Mouse (Mus musculus): ENCODE measurements around the gene Fgf15. TPM values are rescaled to one million over a fixed set of nuclear protein-coding genes. Genes with fewer than 3 reads are reported as not detected.

Fgf15 gene
- total and polyA plus RNA-seq, 3 experiments = 16.6 to 19.1 TPM; not detected in 1

DNA sequence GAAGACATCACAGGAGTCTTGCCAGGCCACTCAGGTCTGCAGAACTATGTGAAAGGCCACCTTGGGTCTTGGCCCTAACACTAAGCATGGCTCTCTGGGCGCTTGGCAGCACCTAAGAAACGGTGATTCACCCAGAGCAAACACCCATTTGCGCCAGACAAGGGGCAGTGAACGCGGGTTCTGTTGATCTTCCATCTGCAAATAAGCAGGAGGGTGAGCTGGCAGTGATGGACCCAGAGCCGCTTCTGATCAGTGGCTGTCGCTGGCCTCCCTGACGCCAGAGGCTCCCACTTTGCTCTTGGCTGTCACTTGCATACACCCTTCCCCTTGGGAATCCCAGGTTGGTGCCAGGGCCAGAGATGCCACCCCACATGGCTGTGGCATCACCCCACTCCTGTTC is 33.2 kb downstream of the Fgf15 start:
- TF ChIP-seq CHD1 (IDR thresholded peaks at IDR 0.05; ENCODE audit: low read depth, low read length) (no peak), SIN3A (IDR thresholded peaks at IDR 0.05; ENCODE audit: low read length) (no peak), RAD21 (IDR thresholded peaks at IDR 0.05; ENCODE audit: low read depth, low read length) (no peak)
- Histone ChIP-seq H3K27me3 (ENCODE audit: control insufficient read depth in 1 of 2, insufficient read depth in 2 of 2, low read length in 2 of 2) (no peaks in the 10 kb centered on the region), H3K4me3 (ENCODE audit: control insufficient read depth in 1 of 2, insufficient read depth in 1 of 2, low read depth in 2 of 2, low read length in 2 of 2) (no peak overlapping the region), H3K9me3 (replicated peaks; ENCODE audit: insufficient read depth, low read length) (no peaks in the 10 kb centered on the region), H3K4me1 (ENCODE audit: control insufficient read depth in 1 of 2, insufficient read depth in 2 of 2, low read length in 2 of 2) (no peaks in the 10 kb centered on the region), H3K27ac (ENCODE audit: control insufficient read depth, low read depth, low read length) (no peak overlapping the region), H3K79me2 (ENCODE audit: control insufficient read depth, insufficient read depth, low read length, poor library complexity) (no peaks in the 10 kb centered on the region), H3K36me3 (ENCODE audit: control insufficient read depth in 1 of 2, insufficient read depth in 2 of 2, low read length in 2 of 2) (no peaks in the 10 kb centered on the region), H3K9ac (ENCODE audit: control insufficient read depth, low read depth, low read length, poor library complexity, severe bottlenecking) (no peak overlapping the region)
- DNase-seq (ENCODE audit: low read depth, low spot score) = no peak

DNA sequence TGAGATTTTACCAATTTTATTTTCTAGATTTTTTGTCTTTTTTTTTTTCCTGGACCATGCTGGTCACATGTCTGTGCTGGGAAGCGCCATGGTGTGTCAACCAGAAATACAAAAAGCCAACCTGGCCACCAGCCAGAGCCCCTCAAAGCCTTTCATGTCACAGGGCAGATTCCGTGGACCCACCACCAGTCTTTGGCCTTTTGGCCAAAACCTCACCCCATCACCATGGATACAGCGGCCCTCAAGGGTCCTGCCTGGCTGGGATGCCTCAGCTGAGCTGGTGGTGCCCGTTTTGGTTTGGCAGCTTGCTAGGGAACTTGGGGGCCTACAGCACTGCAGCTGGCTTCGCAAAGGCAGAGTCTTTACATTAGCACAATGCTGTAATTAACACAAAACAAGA is 33.6 kb downstream of the Fgf15 start:
- TF ChIP-seq CTCF (IDR thresholded peaks at IDR 0.05 in 2 of 3, conservative IDR thresholded peaks at IDR 0.05 in 1 of 3; ENCODE audit: control insufficient read depth in 1 of 3, insufficient read depth in 1 of 3, low read depth in 2 of 3, low read length in 3 of 3, poor library complexity in 1 of 3, severe bottlenecking in 1 of 3) (no peak), CHD1 (IDR thresholded peaks at IDR 0.05; ENCODE audit: low read depth, low read length) (no peak), ELF1 (IDR thresholded peaks at IDR 0.05; ENCODE audit: low read depth, low read length) (no peak), ZC3H11A (IDR thresholded peaks at IDR 0.05; ENCODE audit: low read depth, low read length) (no peak)
- Histone ChIP-seq H3K4me1 (ENCODE audit: control insufficient read depth in 1 of 2, insufficient read depth in 2 of 2, low read length in 2 of 2) (no peaks in the 10 kb centered on the region), H3K27me3 (ENCODE audit: control insufficient read depth in 1 of 2, insufficient read depth in 2 of 2, low read length in 2 of 2) (no peaks in the 10 kb centered on the region), H3K27ac (ENCODE audit: control insufficient read depth, low read depth, low read length) (no peak overlapping the region), H3K4me3 (ENCODE audit: control insufficient read depth in 1 of 2, insufficient read depth in 1 of 2, low read depth in 2 of 2, low read length in 2 of 2) (no peak overlapping the region), H3K9me3 (replicated peaks; ENCODE audit: insufficient read depth, low read length) (no peaks in the 10 kb centered on the region), H3K36me3 (ENCODE audit: control insufficient read depth in 1 of 2, insufficient read depth in 2 of 2, low read length in 2 of 2) (no peaks in the 10 kb centered on the region), H3K9ac (ENCODE audit: control insufficient read depth, low read depth, low read length, poor library complexity, severe bottlenecking) (no peak overlapping the region), H3K79me2 (ENCODE audit: control insufficient read depth, insufficient read depth, low read length, poor library complexity) (no peaks in the 10 kb centered on the region)
- no peak for DNase-seq (ENCODE audit: low read depth, low spot score)

DNA sequence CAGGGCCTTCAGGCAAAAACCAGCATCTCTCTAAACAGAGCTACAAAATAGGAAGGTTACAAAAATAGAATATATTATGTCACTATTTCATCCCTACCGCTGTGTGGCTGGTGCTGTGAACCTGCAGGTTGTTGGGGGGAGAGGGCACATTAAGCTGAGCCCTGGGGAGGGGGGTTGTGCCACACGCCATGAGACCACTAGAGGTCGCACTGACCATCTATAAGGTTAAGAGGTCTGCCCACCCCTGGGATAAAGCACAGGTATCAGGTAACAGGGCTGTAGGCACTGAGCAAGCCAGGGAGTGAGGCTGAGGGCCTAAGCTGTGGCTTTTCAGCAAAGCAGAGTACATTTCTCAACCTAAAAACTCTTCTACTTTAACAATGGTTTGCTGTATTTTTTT is 35.4 kb downstream of the Fgf15 start:
- Histone ChIP-seq H3K4me3 (ENCODE audit: control insufficient read depth in 1 of 2, insufficient read depth in 1 of 2, low read depth in 2 of 2, low read length in 2 of 2) (no peak overlapping the region), H3K4me1 (ENCODE audit: control insufficient read depth in 1 of 2, insufficient read depth in 2 of 2, low read length in 2 of 2) (no peaks in the 10 kb centered on the region), H3K79me2 (ENCODE audit: control insufficient read depth, insufficient read depth, low read length, poor library complexity) (no peaks in the 10 kb centered on the region), H3K36me3 (ENCODE audit: control insufficient read depth in 1 of 2, insufficient read depth in 2 of 2, low read length in 2 of 2) (no peaks in the 10 kb centered on the region), H3K9me3 (replicated peaks; ENCODE audit: insufficient read depth, low read length) (no peaks in the 10 kb centered on the region), H3K27me3 (ENCODE audit: control insufficient read depth in 1 of 2, insufficient read depth in 2 of 2, low read length in 2 of 2) (no peaks in the 10 kb centered on the region), H3K27ac (ENCODE audit: control insufficient read depth, low read depth, low read length) (no peak overlapping the region), H3K9ac (ENCODE audit: control insufficient read depth, low read depth, low read length, poor library complexity, severe bottlenecking) (no peak overlapping the region)
- peak; percentile 42 for DNase-seq (ENCODE audit: low read depth, low spot score)
- TF ChIP-seq ZMIZ1 (IDR thresholded peaks at IDR 0.05; ENCODE audit: low read depth, low read length) (no peak), MEF2A (IDR thresholded peaks at IDR 0.05; ENCODE audit: extremely low read depth, insufficient replicate concordance, low read depth, low read length, poor library complexity, severe bottlenecking) (no peak), ZNF384 (IDR thresholded peaks at IDR 0.05; ENCODE audit: low read depth, low read length) (no peak), CTCF (IDR thresholded peaks at IDR 0.05 in 2 of 3, conservative IDR thresholded peaks at IDR 0.05 in 1 of 3; ENCODE audit: control insufficient read depth in 1 of 3, insufficient read depth in 1 of 3, low read depth in 2 of 3, low read length in 3 of 3, poor library complexity in 1 of 3, severe bottlenecking in 1 of 3) (peak; percentile 56 to 75 (median 57)), BHLHE40 (IDR thresholded peaks at IDR 0.05; ENCODE audit: borderline replicate concordance, low read depth, low read length) (no peak), GABPA (IDR thresholded peaks at IDR 0.05; ENCODE audit: low read depth, low read length) (no peak), POLR2A (IDR thresholded peaks at IDR 0.05; ENCODE audit: control insufficient read depth in 1 of 2, insufficient read depth in 1 of 2, low read depth in 1 of 2, low read length in 2 of 2, poor library complexity in 1 of 2) (no peak), RAD21 (IDR thresholded peaks at IDR 0.05; ENCODE audit: low read depth, low read length) (peak; percentile 39), POLR2AphosphoS2 (IDR thresholded peaks at IDR 0.05; ENCODE audit: low read length) (no peak), UBTF (IDR thresholded peaks at IDR 0.05; ENCODE audit: borderline replicate concordance, insufficient read depth, low read depth, low read length) (no peak), MAZ (IDR thresholded peaks at IDR 0.05; ENCODE audit: low read depth, low read length) (no peak; the same call in 1 of the 2 replicates), EP300 (IDR thresholded peaks at IDR 0.05; ENCODE audit: low read depth in 1 of 2, low read length in 2 of 2) (no peak), KAT2A (conservative IDR thresholded peaks at IDR 0.05; ENCODE audit: low read depth, low read length) (no peak), ZC3H11A (IDR thresholded peaks at IDR 0.05; ENCODE audit: low read depth, low read length) (0 out of 2 replicates have a peak, but pooled peaks have one; percentile 21), TCF12 (IDR thresholded peaks at IDR 0.05; ENCODE audit: low read depth, low read length) (no peak), ZKSCAN1 (IDR thresholded peaks at IDR 0.05; ENCODE audit: low read depth, low read length) (no peak), JUND (IDR thresholded peaks at IDR 0.05; ENCODE audit: low read depth, low read length) (no peak), MYB (IDR thresholded peaks at IDR 0.05; ENCODE audit: low read depth, low read length) (no peak), SIN3A (IDR thresholded peaks at IDR 0.05; ENCODE audit: low read length) (no peak), NELFE (IDR thresholded peaks at IDR 0.05; ENCODE audit: low read depth, low read length) (no peak), CHD1 (IDR thresholded peaks at IDR 0.05; ENCODE audit: low read depth, low read length) (no peak), SMC3 (IDR thresholded peaks at IDR 0.05; ENCODE audit: low read depth, low read length) (peak; percentile 47; the same call in 1 of the 2 replicates), MXI1 (IDR thresholded peaks at IDR 0.05; ENCODE audit: low read depth, low read length) (no peak)
